Mouse (Mus musculus) erythroblast, embryonic 14.5 days (primary cell): Measurements from ENCODE around the gene Wdfy3.

Source experiments
- GATA1 ChIP-seq: IDR thresholded peaks from 2 replicates; pipeline ENCODE4 v1.6.1; 2012; ENCODE audit warnings: low read length, inconsistent platforms, mixed read lengths
- TAL1 ChIP-seq: IDR thresholded peaks from 3 replicates; pipeline ENCODE4 v1.6.1; 2012; ENCODE audit warnings: low read length, inconsistent platforms, mixed read lengths

GRCm38 (mm10) chr5:102074086-102074485 lies 4.4 kb upstream of the Wdfy3 start:
- TF ChIP-seq GATA1 = no peak
- no peak for TF ChIP-seq TAL1
